Mouse (Mus musculus): ENCODE data around the gene Rab7b. TPM values are rescaled to one million over a fixed set of nuclear protein-coding genes. Genes with fewer than 3 reads are reported as not detected.

Gene Rab7b
- polyA plus RNA-seq, 1 experiment = 4.1 TPM

DNA sequence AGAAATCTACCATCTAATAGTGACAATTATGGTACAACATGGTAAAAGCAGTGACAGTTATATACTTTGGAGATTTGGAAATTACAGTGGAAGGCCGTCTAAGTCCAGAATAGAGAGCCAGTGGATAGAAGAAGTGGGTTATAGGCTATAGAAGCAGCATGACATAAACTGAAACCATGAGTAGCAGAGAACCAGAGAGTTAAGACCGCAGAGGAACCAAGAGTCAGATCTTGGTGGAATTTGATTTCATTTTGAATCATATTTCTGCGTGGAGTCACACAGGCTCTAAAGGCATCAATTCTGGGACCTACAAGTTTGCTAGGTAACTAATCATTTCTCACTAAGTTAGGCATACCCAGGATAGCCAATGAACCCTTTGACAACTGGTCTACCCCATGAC lies 10.3 kb downstream of the Rab7b start:
- no peaks in the 10 kb centered on the region for H3K79me3 ChIP-seq (ENCODE audit: low read depth)
- no peaks in the 10 kb centered on the region for H3K27me3 ChIP-seq (ENCODE audit: control insufficient read depth, insufficient read depth, insufficient read length)
- TF ChIP-seq CEBPB (IDR thresholded peaks at IDR 0.05; ENCODE audit: low read depth) (no peak), USF1 (IDR thresholded peaks at IDR 0.05; ENCODE audit: low read depth) (no peak), MAX (IDR thresholded peaks at IDR 0.05) (no peak), CTCF (IDR thresholded peaks at IDR 0.05; ENCODE audit: control insufficient read depth, insufficient read depth, insufficient read length) (no peak), FOSL1 (IDR thresholded peaks at IDR 0.05; ENCODE audit: insufficient read depth, low read length, poor library complexity, severe bottlenecking) (no peak), MYOG (IDR thresholded peaks at IDR 0.05; ENCODE audit: control insufficient read depth, extremely low read depth, insufficient read length) (no peak), MYOD1 (IDR thresholded peaks at IDR 0.05; ENCODE audit: control insufficient read depth, insufficient read length, low read depth) (no peak)
- no peak overlapping the region for H3ac ChIP-seq (ENCODE audit: control insufficient read depth, insufficient read length, low read depth)
- no peak overlapping the region for H3K4me3 ChIP-seq (ENCODE audit: insufficient read depth, poor library complexity, severe bottlenecking)
- H3K36me3 ChIP-seq (ENCODE audit: control insufficient read depth, insufficient read depth) = peaks cover 7% of the 10 kb centered on the region
- no peaks in the 10 kb centered on the region for H3K79me2 ChIP-seq (ENCODE audit: control insufficient read depth, insufficient read depth)

DNA sequence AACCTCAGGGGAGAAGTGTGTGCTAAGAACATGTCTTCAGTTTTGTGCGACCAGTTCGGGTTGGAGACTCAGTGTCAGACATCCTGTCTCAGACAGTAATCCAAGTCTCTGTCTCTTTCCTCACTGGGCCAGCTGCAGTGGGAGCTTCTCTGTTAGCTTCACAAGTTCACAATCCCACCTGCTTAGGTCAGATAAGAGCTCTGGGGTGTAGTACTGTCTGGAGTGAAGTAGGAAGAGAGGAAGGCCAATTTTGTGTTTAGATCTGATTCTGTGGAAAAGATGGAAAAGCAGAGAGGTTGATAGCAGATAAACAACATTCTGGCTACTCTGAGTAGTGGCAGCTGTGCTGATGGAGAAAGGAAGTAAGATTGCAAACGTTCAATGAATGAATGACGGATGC lies 11.1 kb downstream of the Rab7b start:
- no peak overlapping the region for H3K4me3 ChIP-seq (ENCODE audit: insufficient read depth, poor library complexity, severe bottlenecking)

DNA sequence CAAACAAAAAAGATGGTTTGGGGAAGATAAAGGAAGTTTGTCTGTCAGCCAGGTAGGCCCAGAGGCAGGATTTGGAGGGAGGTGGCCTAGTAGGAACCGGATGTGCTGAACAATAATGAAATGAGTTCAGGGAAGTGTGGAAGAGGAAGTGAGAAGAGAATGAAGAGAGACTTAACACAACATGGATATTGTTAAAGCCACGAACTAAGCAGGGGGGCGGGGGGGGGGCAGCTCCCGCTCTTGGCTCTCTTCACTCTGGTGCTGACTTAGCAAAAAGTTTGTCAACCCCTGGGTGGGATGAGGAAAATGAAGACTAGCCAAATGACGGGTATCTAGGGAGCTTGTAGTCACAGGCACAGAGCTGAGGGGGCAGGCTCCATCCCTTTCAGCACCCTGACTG lies 12.0 kb downstream of the Rab7b start:
- no peaks in the 10 kb centered on the region for H3K27me3 ChIP-seq (ENCODE audit: control insufficient read depth, insufficient read depth, insufficient read length)
- TF ChIP-seq MAX (IDR thresholded peaks at IDR 0.05) (no peak), CTCF (IDR thresholded peaks at IDR 0.05; ENCODE audit: control insufficient read depth, insufficient read depth, insufficient read length) (no peak), FOSL1 (IDR thresholded peaks at IDR 0.05; ENCODE audit: insufficient read depth, low read length, poor library complexity, severe bottlenecking) (no peak), MYOD1 (IDR thresholded peaks at IDR 0.05; ENCODE audit: control insufficient read depth, insufficient read length, low read depth) (no peak), CEBPB (IDR thresholded peaks at IDR 0.05; ENCODE audit: low read depth) (no peak), USF1 (IDR thresholded peaks at IDR 0.05; ENCODE audit: low read depth) (no peak), MYOG (IDR thresholded peaks at IDR 0.05; ENCODE audit: control insufficient read depth, extremely low read depth, insufficient read length) (no peak)
- no peak overlapping the region for H3ac ChIP-seq (ENCODE audit: control insufficient read depth, insufficient read length, low read depth)
- H3K4me3 ChIP-seq (ENCODE audit: insufficient read depth, poor library complexity, severe bottlenecking) = no peak overlapping the region
- H3K79me3 ChIP-seq (ENCODE audit: low read depth) = no peaks in the 10 kb centered on the region
- peaks cover 7% of the 10 kb centered on the region for H3K36me3 ChIP-seq (ENCODE audit: control insufficient read depth, insufficient read depth)
- no peaks in the 10 kb centered on the region for H3K79me2 ChIP-seq (ENCODE audit: control insufficient read depth, insufficient read depth)

More for the DNA sequence above, 11.1 kb downstream of the Rab7b start:
- no peak overlapping the region for H3ac ChIP-seq (ENCODE audit: control insufficient read depth, insufficient read length, low read depth)
- no peaks in the 10 kb centered on the region for H3K27me3 ChIP-seq (ENCODE audit: control insufficient read depth, insufficient read depth, insufficient read length)
- no peaks in the 10 kb centered on the region for H3K79me2 ChIP-seq (ENCODE audit: control insufficient read depth, insufficient read depth)
- peaks cover 7% of the 10 kb centered on the region for H3K36me3 ChIP-seq (ENCODE audit: control insufficient read depth, insufficient read depth)
- H3K79me3 ChIP-seq (ENCODE audit: low read depth) = no peaks in the 10 kb centered on the region
- TF ChIP-seq MYOG (IDR thresholded peaks at IDR 0.05; ENCODE audit: control insufficient read depth, extremely low read depth, insufficient read length) (no peak), CEBPB (IDR thresholded peaks at IDR 0.05; ENCODE audit: low read depth) (no peak), CTCF (IDR thresholded peaks at IDR 0.05; ENCODE audit: control insufficient read depth, insufficient read depth, insufficient read length) (no peak), MAX (IDR thresholded peaks at IDR 0.05) (no peak), USF1 (IDR thresholded peaks at IDR 0.05; ENCODE audit: low read depth) (no peak), MYOD1 (IDR thresholded peaks at IDR 0.05; ENCODE audit: control insufficient read depth, insufficient read length, low read depth) (no peak), FOSL1 (IDR thresholded peaks at IDR 0.05; ENCODE audit: insufficient read depth, low read length, poor library complexity, severe bottlenecking) (no peak)

DNA sequence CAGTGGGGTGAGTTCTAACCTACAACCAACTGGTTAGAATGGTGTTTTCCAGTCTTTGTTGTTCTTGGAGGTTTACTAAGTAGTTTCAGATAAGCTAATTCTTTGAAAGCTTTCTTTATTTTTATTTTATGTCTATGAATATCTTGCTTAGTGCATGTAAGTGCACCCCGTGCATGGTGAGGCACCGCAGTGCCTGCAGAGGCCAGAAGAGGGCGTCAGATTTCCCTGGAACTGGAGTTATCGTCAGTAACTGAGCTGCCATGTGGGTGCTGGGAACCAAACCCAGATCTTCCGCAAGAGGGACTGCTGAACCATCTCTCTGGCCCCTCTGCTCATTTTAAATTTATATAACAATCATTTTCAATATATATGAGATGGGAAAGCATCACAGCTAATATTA lies 12.9 kb downstream of the Rab7b start:
- no peak overlapping the region for H3ac ChIP-seq (ENCODE audit: control insufficient read depth, insufficient read length, low read depth)
- TF ChIP-seq CEBPB (IDR thresholded peaks at IDR 0.05; ENCODE audit: low read depth) = no peak
- TF ChIP-seq USF1 (IDR thresholded peaks at IDR 0.05; ENCODE audit: low read depth) = no peak
- no peak for TF ChIP-seq MAX (IDR thresholded peaks at IDR 0.05)
- no peak overlapping the region for H3K4me3 ChIP-seq (ENCODE audit: insufficient read depth, poor library complexity, severe bottlenecking)
- H3K79me3 ChIP-seq (ENCODE audit: low read depth) = no peaks in the 10 kb centered on the region
- no peaks in the 10 kb centered on the region for H3K79me2 ChIP-seq (ENCODE audit: control insufficient read depth, insufficient read depth)
- peaks cover 7% of the 10 kb centered on the region for H3K36me3 ChIP-seq (ENCODE audit: control insufficient read depth, insufficient read depth)
- no peaks in the 10 kb centered on the region for H3K27me3 ChIP-seq (ENCODE audit: control insufficient read depth, insufficient read depth, insufficient read length)

GRCm38 (mm10) chr1:131702094-131702766 lies 13.7 kb downstream of the Rab7b start:
- no peaks in the 10 kb centered on the region for H3K79me2 ChIP-seq (ENCODE audit: control insufficient read depth, insufficient read depth)
- TF ChIP-seq MAX (IDR thresholded peaks at IDR 0.05) (no peak), USF1 (IDR thresholded peaks at IDR 0.05; ENCODE audit: low read depth) (no peak)
- no peaks in the 10 kb centered on the region for H3K79me3 ChIP-seq (ENCODE audit: low read depth)
- no peak overlapping the region for H3ac ChIP-seq (ENCODE audit: control insufficient read depth, insufficient read length, low read depth)
- no peak overlapping the region for H3K4me3 ChIP-seq (ENCODE audit: insufficient read depth, poor library complexity, severe bottlenecking)
- no peaks in the 10 kb centered on the region for H3K27me3 ChIP-seq (ENCODE audit: control insufficient read depth, insufficient read depth, insufficient read length)
- H3K36me3 ChIP-seq (ENCODE audit: control insufficient read depth, insufficient read depth) = peaks cover 7% of the 10 kb centered on the region

DNA sequence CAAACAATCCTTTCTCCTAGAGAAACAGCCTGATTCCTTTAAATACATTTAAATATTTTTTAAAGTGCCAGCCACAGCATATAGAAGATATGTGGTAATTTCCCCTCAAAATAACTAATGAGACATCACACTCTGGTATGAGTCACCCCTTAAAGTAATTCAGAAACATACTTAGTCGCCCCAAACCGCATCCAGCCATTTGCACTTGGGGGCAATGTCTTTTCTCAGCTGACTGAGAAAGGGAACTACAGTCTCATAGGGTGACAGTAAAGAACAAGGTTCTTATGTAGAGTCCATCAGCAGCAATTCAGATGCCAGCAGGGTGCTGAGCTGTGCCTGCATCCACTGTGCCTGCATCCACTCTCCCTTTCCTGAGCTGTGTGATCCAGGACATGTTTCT lies 15.0 kb downstream of the Rab7b start:
- Histone ChIP-seq H3K4me3 (ENCODE audit: insufficient read depth, poor library complexity, severe bottlenecking) (no peak overlapping the region), H3ac (ENCODE audit: control insufficient read depth, insufficient read length, low read depth) (no peak overlapping the region), H3K36me3 (ENCODE audit: control insufficient read depth, insufficient read depth) (peaks cover 5% of the 10 kb centered on the region), H3K27me3 (ENCODE audit: control insufficient read depth, insufficient read depth, insufficient read length) (no peaks in the 10 kb centered on the region), H3K79me2 (ENCODE audit: control insufficient read depth, insufficient read depth) (no peaks in the 10 kb centered on the region), H3K79me3 (ENCODE audit: low read depth) (no peaks in the 10 kb centered on the region)
- TF ChIP-seq MYOG (IDR thresholded peaks at IDR 0.05; ENCODE audit: control insufficient read depth, extremely low read depth, insufficient read length) = no peak
- TF ChIP-seq MYOD1 (IDR thresholded peaks at IDR 0.05; ENCODE audit: control insufficient read depth, insufficient read length, low read depth) = no peak
- TF ChIP-seq USF1 (IDR thresholded peaks at IDR 0.05; ENCODE audit: low read depth) = no peak

All from C2C12 (cell line).